Mouse (Mus musculus): ENCODE measurements around the gene Olfr432. TPM values are rescaled to one million over a fixed set of nuclear protein-coding genes. Genes with fewer than 3 reads are reported as not detected.

The Olfr432 gene
- total and polyA plus RNA-seq, 3 experiments: not detected

DNA sequence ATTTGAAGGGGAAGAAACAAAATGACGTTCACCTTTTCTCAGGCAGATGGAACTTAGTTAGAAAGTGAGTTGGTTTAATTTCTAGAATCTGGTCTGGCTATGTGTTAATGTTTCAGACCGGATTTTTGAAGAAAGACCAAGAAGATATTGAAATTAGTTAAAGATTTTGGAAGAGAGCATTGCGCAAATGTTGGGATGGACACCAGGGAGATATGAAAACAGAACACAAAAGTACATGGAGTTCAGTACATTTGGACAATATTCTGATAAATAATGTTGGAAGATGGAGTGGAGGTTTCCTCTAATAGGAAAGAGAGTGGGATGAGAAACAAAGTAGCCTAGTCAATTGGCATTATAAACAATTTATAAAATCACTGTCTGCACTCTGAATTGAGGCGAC lies 2.5 kb downstream of the Olfr432 start:
- Histone ChIP-seq H3K4me1 (ENCODE audit: control insufficient read depth, insufficient read depth, low read length) (peaks cover 1% of the 10 kb centered on the region), H3K79me2 (replicated peaks; ENCODE audit: control insufficient read depth, insufficient read depth, low read length) (no peaks in the 10 kb centered on the region), H3K9ac (ENCODE audit: low read depth, low read length) (no peak overlapping the region), H3K27me3 (ENCODE audit: control insufficient read depth, insufficient read depth, low read length) (no peaks in the 10 kb centered on the region), H3K27ac (no peak overlapping the region), H3K4me3 (no peak overlapping the region), H3K36me3 (ENCODE audit: control insufficient read depth, insufficient read depth, low read length) (no peaks in the 10 kb centered on the region)
- 72% methylated on average over 4 of the region's 4 CpGs for WGBS
- no peak for DNase-seq
- no peak for TF ChIP-seq CTCF (IDR thresholded peaks at IDR 0.05)
- TF ChIP-seq EP300 (IDR thresholded peaks at IDR 0.05; ENCODE audit: insufficient read depth, low read depth, low read length): no peak
- no peak for TF ChIP-seq POLR2A (IDR thresholded peaks at IDR 0.05; ENCODE audit: insufficient read depth, low read depth, low read length)
- intact Hi-C loops (cut with DNase I): no loop called here

DNA sequence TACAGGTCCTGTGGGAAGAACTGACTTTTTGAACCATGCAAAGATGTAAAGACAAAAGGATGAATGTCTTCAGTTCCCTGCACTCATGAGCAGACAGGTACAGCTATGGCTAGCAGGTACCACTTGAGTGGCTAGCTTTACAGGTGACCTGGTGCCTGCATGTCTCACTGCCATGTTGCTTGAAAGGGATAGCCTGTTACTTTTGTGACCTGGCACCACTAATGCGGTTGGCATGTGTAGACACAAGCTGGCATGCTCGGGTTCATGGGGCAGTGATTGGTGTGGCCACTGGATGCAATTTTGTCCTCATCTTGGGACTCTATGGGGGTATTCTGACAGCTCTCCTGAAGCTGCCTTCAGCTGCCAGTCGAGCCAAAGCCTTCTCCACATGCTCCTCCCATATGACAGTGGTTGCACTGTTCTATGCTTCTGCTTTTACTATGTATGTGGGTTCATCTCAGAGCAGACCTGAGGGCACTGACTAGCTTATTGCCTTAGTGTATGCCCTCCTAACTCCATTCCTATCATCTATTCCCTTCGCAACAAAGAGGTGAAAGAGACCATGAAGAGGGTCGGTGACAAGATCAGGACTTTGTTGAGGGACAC lies 3.0 kb downstream of the Olfr432 start:
- H3K36me3 ChIP-seq (ENCODE audit: control insufficient read depth, insufficient read depth, low read length): no peaks in the 10 kb centered on the region
- no peak overlapping the region for H3K4me3 ChIP-seq
- 79% methylated on average over 5 of the region's 5 CpGs for WGBS
- TF ChIP-seq CTCF (IDR thresholded peaks at IDR 0.05) (no peak), POLR2A (IDR thresholded peaks at IDR 0.05; ENCODE audit: insufficient read depth, low read depth, low read length) (no peak), EP300 (IDR thresholded peaks at IDR 0.05; ENCODE audit: insufficient read depth, low read depth, low read length) (no peak)
- H3K79me2 ChIP-seq (replicated peaks; ENCODE audit: control insufficient read depth, insufficient read depth, low read length): no peaks in the 10 kb centered on the region
- peak in 1 of 2 experiments; percentile 19 for DNase-seq
- no peaks in the 10 kb centered on the region for H3K27me3 ChIP-seq (ENCODE audit: control insufficient read depth, insufficient read depth, low read length)
- intact Hi-C loops (cut with DNase I): no loop called here
- H3K27ac ChIP-seq: no peak overlapping the region
- peaks cover 1% of the 10 kb centered on the region for H3K4me1 ChIP-seq (ENCODE audit: control insufficient read depth, insufficient read depth, low read length)
- H3K9ac ChIP-seq (ENCODE audit: low read depth, low read length): no peak overlapping the region

DNA sequence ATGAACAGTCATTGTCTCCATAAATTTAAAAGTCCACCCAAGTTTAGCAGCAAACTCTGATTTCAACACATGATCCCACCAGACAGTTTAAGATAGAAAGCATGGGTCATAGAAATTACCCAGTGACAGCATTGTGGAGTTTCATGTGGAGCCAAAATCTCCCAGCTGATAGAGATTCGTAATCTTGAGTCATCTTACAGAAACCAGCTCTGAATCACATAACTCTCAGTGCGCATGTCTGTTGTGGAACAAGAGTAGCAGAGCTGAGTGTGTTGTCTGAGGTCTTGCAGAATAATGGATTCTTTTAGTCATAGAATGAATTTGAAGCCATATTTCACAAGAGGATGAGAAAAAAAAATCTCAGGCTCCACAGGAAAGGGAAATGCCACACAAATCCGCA lies 4.0 kb downstream of the Olfr432 start:
- 47% methylated on average over 3 of the region's 3 CpGs for WGBS
- peaks cover 1% of the 10 kb centered on the region for H3K4me1 ChIP-seq (ENCODE audit: control insufficient read depth, insufficient read depth, low read length)
- TF ChIP-seq CTCF (IDR thresholded peaks at IDR 0.05): no peak
- no peak for TF ChIP-seq POLR2A (IDR thresholded peaks at IDR 0.05; ENCODE audit: insufficient read depth, low read depth, low read length)
- TF ChIP-seq EP300 (IDR thresholded peaks at IDR 0.05; ENCODE audit: insufficient read depth, low read depth, low read length): no peak
- no peaks in the 10 kb centered on the region for H3K79me2 ChIP-seq (replicated peaks; ENCODE audit: control insufficient read depth, insufficient read depth, low read length)
- intact Hi-C loops (cut with DNase I): no loop called here
- H3K27me3 ChIP-seq (ENCODE audit: control insufficient read depth, insufficient read depth, low read length): no peaks in the 10 kb centered on the region
- DNase-seq: no peak
- no peak overlapping the region for H3K4me3 ChIP-seq
- no peak overlapping the region for H3K27ac ChIP-seq
- no peak overlapping the region for H3K9ac ChIP-seq (ENCODE audit: low read depth, low read length)
- no peaks in the 10 kb centered on the region for H3K36me3 ChIP-seq (ENCODE audit: control insufficient read depth, insufficient read depth, low read length)

DNA sequence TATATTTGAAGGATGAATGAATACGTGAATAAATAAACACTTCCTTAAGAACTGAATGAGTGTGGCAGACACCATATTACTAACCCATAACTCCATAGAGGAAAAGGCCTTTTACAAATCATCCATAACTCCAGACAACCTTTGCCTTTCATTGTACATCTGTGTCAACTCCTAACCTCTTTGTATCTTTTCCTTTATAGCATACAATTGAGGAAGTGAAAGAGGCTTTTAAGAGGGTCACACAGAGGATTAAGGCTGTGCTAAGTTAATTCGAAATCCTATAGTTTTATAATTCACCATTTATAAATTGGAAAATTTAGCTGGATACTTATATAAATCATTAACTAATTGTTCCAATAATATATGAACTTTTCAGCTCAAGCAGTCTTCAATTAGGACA lies 6.2 kb downstream of the Olfr432 start:
- H3K9ac ChIP-seq (ENCODE audit: low read depth, low read length): no peak overlapping the region
- H3K4me3 ChIP-seq: no peak overlapping the region
- H3K36me3 ChIP-seq (ENCODE audit: control insufficient read depth, insufficient read depth, low read length): no peaks in the 10 kb centered on the region
- no peaks in the 10 kb centered on the region for H3K79me2 ChIP-seq (replicated peaks; ENCODE audit: control insufficient read depth, insufficient read depth, low read length)
- DNase-seq: no peak
- no peak overlapping the region for H3K27ac ChIP-seq
- WGBS: 71% methylated on average over 2 of the region's 2 CpGs
- H3K4me1 ChIP-seq (ENCODE audit: control insufficient read depth, insufficient read depth, low read length): peaks cover 1% of the 10 kb centered on the region
- intact Hi-C loops (cut with DNase I): no loop called here
- TF ChIP-seq CTCF (IDR thresholded peaks at IDR 0.05): no peak
- no peak for TF ChIP-seq POLR2A (IDR thresholded peaks at IDR 0.05; ENCODE audit: insufficient read depth, low read depth, low read length)
- no peak for TF ChIP-seq EP300 (IDR thresholded peaks at IDR 0.05; ENCODE audit: insufficient read depth, low read depth, low read length)
- H3K27me3 ChIP-seq (ENCODE audit: control insufficient read depth, insufficient read depth, low read length): no peaks in the 10 kb centered on the region

DNA sequence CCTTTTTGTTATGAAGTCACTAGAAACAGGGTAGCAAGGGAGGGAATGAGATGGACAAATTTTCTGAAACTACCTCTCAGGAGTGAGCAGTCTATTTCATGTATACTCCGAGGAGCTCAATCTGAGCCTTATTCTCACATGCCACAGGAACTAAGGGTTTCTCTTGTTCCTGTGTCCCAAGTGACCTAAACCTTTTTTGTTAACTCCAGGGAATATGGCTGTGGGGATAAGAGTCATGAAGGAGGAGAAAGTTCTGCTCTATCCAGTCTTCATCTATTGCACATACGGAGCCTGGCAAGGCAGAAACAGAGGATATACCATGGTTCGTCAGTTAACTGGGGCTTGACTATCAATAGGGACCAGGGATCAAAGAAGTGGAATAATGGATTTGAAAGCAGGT lies 17.3 kb downstream of the Olfr432 start, which contains the start of gene Olfr430:
TSS of gene Olfr430 (plus strand) at position 301 of the 400 bp plus-strand sequence.
- Histone ChIP-seq H3K27me3 (ENCODE audit: control insufficient read depth, insufficient read depth, low read length) (no peaks in the 10 kb centered on the region), H3K36me3 (ENCODE audit: control insufficient read depth, insufficient read depth, low read length) (no peaks in the 10 kb centered on the region), H3K9ac (ENCODE audit: low read depth, low read length) (no peak within 1 kb of the TSS), H3K79me2 (replicated peaks; ENCODE audit: control insufficient read depth, insufficient read depth, low read length) (no peaks in the 10 kb centered on the region), H3K27ac (no peak within 1 kb of the TSS), H3K4me3 (no peak within 1 kb of the TSS), H3K4me1 (ENCODE audit: control insufficient read depth, insufficient read depth, low read length) (no peaks in the 10 kb centered on the region)
- DNase-seq: no peak
- 90% methylated on average over 3 of the region's 3 CpGs for WGBS
- intact Hi-C loops (cut with DNase I): no loop called here
- TF ChIP-seq EP300 (IDR thresholded peaks at IDR 0.05; ENCODE audit: insufficient read depth, low read depth, low read length) (no peak), POLR2A (IDR thresholded peaks at IDR 0.05; ENCODE audit: insufficient read depth, low read depth, low read length) (no peak), CTCF (IDR thresholded peaks at IDR 0.05) (no peak)

DNA sequence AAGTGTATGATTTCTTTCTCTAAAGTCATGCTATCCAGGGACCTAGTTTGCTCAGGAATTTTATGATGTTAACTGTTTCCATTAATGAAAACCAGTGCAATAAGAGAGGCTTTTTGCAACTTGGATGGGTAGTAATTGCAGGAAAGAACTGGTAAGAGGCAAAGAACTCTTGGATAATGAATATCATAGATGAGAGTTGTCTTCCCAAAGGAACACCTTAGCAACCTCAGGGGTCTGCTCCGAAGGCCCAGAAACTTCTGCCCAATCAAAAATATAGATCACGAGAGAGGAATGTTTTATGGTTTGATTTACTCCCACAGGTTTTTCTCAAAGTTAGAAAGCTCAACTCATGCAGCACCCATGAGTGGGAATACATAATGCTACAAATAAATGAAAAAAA lies 35.0 kb downstream of the Olfr432 start, which contains the start of gene Olfr429:
TSS of gene Olfr429 (plus strand) at position 301 of the 400 bp plus-strand sequence.
- Histone ChIP-seq H3K9ac (ENCODE audit: low read depth, low read length) (no peak within 1 kb of the TSS), H3K4me1 (ENCODE audit: control insufficient read depth, insufficient read depth, low read length) (no peaks in the 10 kb centered on the region), H3K27ac (no peak within 1 kb of the TSS), H3K36me3 (ENCODE audit: control insufficient read depth, insufficient read depth, low read length) (no peaks in the 10 kb centered on the region), H3K4me3 (no peak within 1 kb of the TSS), H3K27me3 (ENCODE audit: control insufficient read depth, insufficient read depth, low read length) (no peaks in the 10 kb centered on the region), H3K79me2 (replicated peaks; ENCODE audit: control insufficient read depth, insufficient read depth, low read length) (no peaks in the 10 kb centered on the region)
- intact Hi-C loops (cut with DNase I): no loop called here
- no peak for DNase-seq
- TF ChIP-seq POLR2A (IDR thresholded peaks at IDR 0.05; ENCODE audit: insufficient read depth, low read depth, low read length) (no peak), CTCF (IDR thresholded peaks at IDR 0.05) (no peak), EP300 (IDR thresholded peaks at IDR 0.05; ENCODE audit: insufficient read depth, low read depth, low read length) (no peak)
- 82% methylated on average over 2 of the region's 2 CpGs for WGBS
